Mouse (Mus musculus) adrenal gland, postnatal 36 days (tissue): ENCODE measurements at regions not wholly inside any gene's neighbourhood (a gene's known extent, or its start where the extent isn't known, plus 50 kb on each side); places are given as distances from the start of the nearest gene placed in this dataset.
"Not testable (repeated sequence)": the region's sequence is repeated elsewhere in the genome, so short reads cannot be mapped to it uniquely, and the experiment has no call there.

Source experiments
- DNase-seq, 2 experiments: peaks; one replicate each; pipeline ENCODE4 v3.0.0; 2021; ENCODE audit warnings: mixed read lengths in 1 of 2

DNA sequence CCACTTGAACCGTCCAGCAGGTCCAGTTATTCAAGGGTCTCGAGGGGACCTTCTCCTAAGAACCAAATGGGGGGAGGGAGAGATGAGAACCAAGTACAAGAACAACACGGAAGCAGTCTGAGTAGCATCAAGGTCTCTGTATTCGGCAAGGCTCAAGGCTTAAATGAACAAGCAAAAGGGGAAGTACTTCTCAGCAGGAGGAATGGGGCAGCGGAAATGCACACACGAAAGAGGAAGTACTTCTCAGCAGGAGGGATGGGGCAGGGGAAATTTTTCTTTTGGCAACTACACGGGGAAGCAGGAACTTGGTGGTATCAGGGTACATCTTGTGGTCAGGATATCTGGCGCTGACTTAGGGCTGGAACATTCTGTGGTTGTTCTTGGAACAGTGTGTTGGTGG, 536.5 kb downstream of the Amd2 start:
- not testable (repeated sequence) for DNase-seq

GRCm38 (mm10) chr10:35156151-35156550, 555.5 kb downstream of the Amd2 start:
- not testable (repeated sequence) for DNase-seq

- DNase-seq: not testable (repeated sequence)
Observed at GRCm38 (mm10) chr10:35151309-35151708, 560.4 kb downstream of the Amd2 start.

- DNase-seq: no peak
Observed at GRCm38 (mm10) chr10:35150681-35151080, 561.0 kb downstream of the Amd2 start.

DNA sequence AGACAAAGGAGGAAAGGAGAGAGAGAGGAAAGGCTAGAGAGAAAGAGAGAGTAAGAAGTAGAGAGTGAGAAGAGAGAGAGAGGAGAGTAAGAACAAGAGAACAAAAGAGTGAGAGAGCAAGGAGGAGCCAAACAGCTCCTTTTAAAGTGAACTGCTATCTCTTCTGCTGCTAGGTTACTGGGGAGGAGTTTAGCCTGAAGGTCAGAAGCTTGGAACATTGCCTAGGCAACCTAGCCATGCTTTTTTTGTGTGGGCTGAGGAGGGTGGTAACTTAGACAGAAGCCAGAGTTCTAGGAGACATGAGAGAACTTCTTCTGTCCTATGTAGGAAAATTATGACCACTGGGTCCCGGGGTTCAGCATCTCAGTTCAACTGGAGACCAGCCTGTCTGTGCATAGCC, 562.4 kb downstream of the Amd2 start:
- peak; percentile 8 to 9 for DNase-seq

- DNase-seq: no peak
Observed at GRCm38 (mm10) chr10:35131226-35131625, 580.5 kb downstream of the Amd2 start.
